Mouse (Mus musculus) spleen, adult 2 months (tissue): ENCODE measurements around the gene Gm26558.

ENCODE experiments used
- CTCF ChIP-seq: fragments of 200-500 bp; IDR thresholded peaks from 2 replicates; pipeline ENCODE4 v1.5.1; 2011; ENCODE audit warnings: mild to moderate bottlenecking, inconsistent platforms; ENCODE audit not compliant: insufficient read depth, insufficient read length, insufficient replicate concordance; ENCODE audit errors: extremely low read depth
- POLR2A ChIP-seq: fragments of 200-500 bp; IDR thresholded peaks from 2 replicates; pipeline ENCODE4 v1.6.1; 2011; ENCODE audit warnings: low read depth, low read length, inconsistent platforms

DNA sequence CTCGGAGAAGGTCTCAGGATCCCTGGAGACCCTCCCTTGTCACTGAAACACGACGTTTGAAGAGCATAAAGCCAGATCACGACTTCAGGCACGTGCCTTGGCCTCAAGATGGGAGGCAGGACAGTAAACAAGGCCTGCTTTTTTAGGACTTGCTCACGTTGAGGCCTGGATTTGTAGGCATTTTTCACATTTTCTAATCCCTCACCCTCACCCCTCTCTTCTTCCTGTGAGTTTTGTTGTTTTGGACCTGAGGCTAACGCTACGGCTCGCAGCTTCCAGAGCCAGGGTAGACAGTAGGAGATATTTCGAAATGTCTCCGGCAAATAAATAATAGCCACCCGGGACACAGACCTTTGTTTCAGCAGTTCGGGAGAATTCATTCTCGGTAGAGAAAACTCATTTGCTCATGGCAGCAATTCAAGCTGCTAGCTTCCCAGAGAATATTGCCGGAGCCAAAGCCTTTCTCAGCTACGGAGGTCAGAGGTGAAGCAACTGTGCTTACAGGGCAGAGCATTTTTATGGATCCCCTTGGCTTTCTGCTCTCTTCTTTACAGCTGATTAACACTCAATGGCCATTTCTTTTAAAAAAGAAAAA, 18.8 kb downstream of the Gm26558 start:
- TF ChIP-seq CTCF = no peak
- TF ChIP-seq POLR2A = no peak
